Mouse (Mus musculus) testis, adult 2 months (tissue): ENCODE results near the gene Gcdh. TPM values are rescaled to one million over a fixed set of nuclear protein-coding genes. Genes with fewer than 3 reads are reported as not detected.

Experiments
- H3K27ac ChIP-seq: fragments of 200-500 bp; 2 replicates; pipeline ENCODE4 v1.5.1; 2012; ENCODE audit warnings: low read depth, low read length; ENCODE audit not compliant: control insufficient read depth, insufficient read depth
- H3K27me3 ChIP-seq: fragments of 200-500 bp; 2 replicates; pipeline ENCODE4 v1.6.1; 2012; ENCODE audit warnings: mild to moderate bottlenecking, low read length, moderate library complexity; ENCODE audit not compliant: control insufficient read depth, insufficient read depth
- H3K36me3 ChIP-seq: fragments of 200-500 bp; 2 replicates; pipeline ENCODE4 v1.6.1; 2012; ENCODE audit warnings: mild to moderate bottlenecking, low read length; ENCODE audit not compliant: control insufficient read depth, insufficient read depth
- H3K4me1 ChIP-seq: fragments of 200-500 bp; 2 replicates; pipeline ENCODE4 v1.6.1; 2012; ENCODE audit warnings: low read length; ENCODE audit not compliant: control insufficient read depth, insufficient read depth
- H3K4me3 ChIP-seq: fragments of 200-500 bp; 2 replicates; pipeline ENCODE4 v1.5.1; 2012; ENCODE audit warnings: low read depth, mild to moderate bottlenecking, low read length, moderate library complexity, mixed read lengths; ENCODE audit not compliant: control insufficient read depth
- CTCF ChIP-seq: fragments of 200-500 bp; IDR thresholded peaks from 2 replicates; pipeline ENCODE4 v1.5.1; 2012; ENCODE audit warnings: low read depth, mild to moderate bottlenecking, inconsistent platforms, low read length, moderate library complexity; ENCODE audit not compliant: control insufficient read depth, insufficient read depth, insufficient replicate concordance
- POLR2A ChIP-seq: fragments of 200-500 bp; IDR thresholded peaks from 2 replicates; pipeline ENCODE4 v1.6.1; 2012; ENCODE audit warnings: low read depth, mild to moderate bottlenecking, inconsistent platforms, low read length, moderate library complexity; ENCODE audit not compliant: control insufficient read depth
- polyA plus RNA-seq: library from polyadenylated mRNA; depleted of rRNA; stranded (reverse); fragments of >200 nt; gene quantifications from 2 replicates; pipeline ENCODE4 v1.2.3, GENCODE M21; 2012

Gcdh gene
- polyA plus RNA-seq, 1 experiment: 8.1 TPM

GRCm38 (mm10) chr8:84845355-84846093, 48.2 kb downstream of the Gcdh start:
- peaks cover 10% of the 10 kb centered on the region for H3K4me1 ChIP-seq
- H3K27me3 ChIP-seq: no peaks in the 10 kb centered on the region
- H3K27ac ChIP-seq: no peak overlapping the region
- H3K4me3 ChIP-seq: peak overlapping the region; percentile 85
- no peak; the same call in 1 of the 2 replicates for TF ChIP-seq CTCF
- TF ChIP-seq POLR2A: no peak
- peaks cover 5% of the 10 kb centered on the region for H3K36me3 ChIP-seq

- no peaks in the 10 kb centered on the region for H3K27me3 ChIP-seq
- H3K36me3 ChIP-seq: peaks cover 5% of the 10 kb centered on the region
- H3K4me3 ChIP-seq: peak overlapping the region; percentile 24; the same call in 1 of the 2 replicates
- TF ChIP-seq POLR2A: no peak
- no peak for TF ChIP-seq CTCF
- H3K27ac ChIP-seq: no peak overlapping the region
- H3K4me1 ChIP-seq: peaks cover 10% of the 10 kb centered on the region
These were observed 49.2 kb downstream of the Gcdh start for GRCm38 (mm10) chr8:84844397-84845070.

GRCm38 (mm10) chr8:84841514-84841913, 52.2 kb downstream of the Gcdh start:
- no peak overlapping the region for H3K4me3 ChIP-seq
- peaks cover 6% of the 10 kb centered on the region for H3K36me3 ChIP-seq
- H3K27me3 ChIP-seq: no peaks in the 10 kb centered on the region
- peaks cover 6% of the 10 kb centered on the region for H3K4me1 ChIP-seq
- 0 out of 2 replicates have a peak overlapping the region, but pooled peaks have one; percentile 15 for H3K27ac ChIP-seq
- TF ChIP-seq POLR2A (no peak), CTCF (no peak)

GRCm38 (mm10) chr8:84840248-84840999, 53.3 kb downstream of the Gcdh start, which contains the start of gene Rad23a:
Rad23a (minus strand) TSS chr8:84840665.
- TF ChIP-seq POLR2A (peak; percentile 83), CTCF (no peak)
- H3K4me3 ChIP-seq: peak within 1 kb of the TSS; percentile 97
- peak within 1 kb of the TSS; percentile 82 for H3K27ac ChIP-seq
- peaks cover 6% of the 10 kb centered on the region for H3K36me3 ChIP-seq
- peaks cover 6% of the 10 kb centered on the region for H3K4me1 ChIP-seq
- no peaks in the 10 kb centered on the region for H3K27me3 ChIP-seq

GRCm38 (mm10) chr8:84839875-84840247, 53.9 kb downstream of the Gcdh start:
- Histone ChIP-seq H3K4me1 (peaks cover 6% of the 10 kb centered on the region), H3K27ac (peak overlapping the region; percentile 82), H3K36me3 (peaks cover 6% of the 10 kb centered on the region), H3K4me3 (peak overlapping the region; percentile 97), H3K27me3 (no peaks in the 10 kb centered on the region)
- TF ChIP-seq POLR2A: no peak

GRCm38 (mm10) chr8:84839411-84839810, 54.3 kb downstream of the Gcdh start:
- Histone ChIP-seq H3K27me3 (no peaks in the 10 kb centered on the region), H3K36me3 (peaks cover 6% of the 10 kb centered on the region), H3K4me1 (peaks cover 6% of the 10 kb centered on the region), H3K27ac (no peak overlapping the region), H3K4me3 (peak overlapping the region; percentile 97; the same call in 1 of the 2 replicates)
- TF ChIP-seq CTCF (no peak), POLR2A (no peak)

- Histone ChIP-seq H3K4me1 (peaks cover 6% of the 10 kb centered on the region), H3K4me3 (no peak overlapping the region), H3K36me3 (peaks cover 2% of the 10 kb centered on the region), H3K27me3 (no peaks in the 10 kb centered on the region), H3K27ac (no peak overlapping the region)
- no peak for TF ChIP-seq POLR2A
These were observed 55.2 kb downstream of the Gcdh start for GRCm38 (mm10) chr8:84838513-84838912.
